Mouse (Mus musculus): ENCODE measurements around the gene Lrrfip1.

Lrrfip1 gene

DNA sequence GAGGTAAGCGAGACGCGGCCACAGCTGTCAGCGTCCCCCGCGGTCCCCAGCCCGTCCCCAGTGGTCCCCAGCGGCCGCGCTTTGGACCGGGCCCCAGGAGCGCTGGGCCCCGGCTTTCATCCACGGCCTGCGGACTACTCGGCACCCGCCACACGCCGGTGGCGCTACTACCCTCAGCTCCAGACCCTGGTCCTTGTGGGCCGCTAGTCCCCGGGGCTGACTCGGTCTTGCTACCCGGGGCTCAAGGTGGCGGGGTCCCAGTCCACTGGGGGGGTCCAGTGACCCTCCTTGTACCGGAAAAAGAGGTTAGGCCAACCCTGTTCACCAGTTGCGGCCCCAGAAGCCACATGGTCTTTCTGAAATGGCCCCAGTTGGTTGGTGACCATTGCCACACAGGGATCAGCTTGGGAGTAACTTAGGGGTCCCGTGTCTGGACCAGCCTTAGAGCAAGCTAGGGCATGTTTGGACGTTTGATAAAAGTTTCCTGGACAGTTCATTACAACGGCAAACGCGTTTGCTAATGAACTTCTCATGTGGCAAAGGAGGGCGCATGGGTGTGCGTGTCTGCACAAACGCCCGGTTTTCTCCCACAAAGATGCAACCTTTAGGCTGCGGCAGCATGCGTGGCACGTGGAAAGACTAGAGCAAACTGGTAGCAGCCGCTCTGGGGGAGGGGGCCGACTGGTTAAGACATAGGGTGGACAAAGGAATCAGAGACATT is 514 bp downstream of the Lrrfip1 start:
- DNase-seq (ENCODE audit: low read depth): no peak

DNA sequence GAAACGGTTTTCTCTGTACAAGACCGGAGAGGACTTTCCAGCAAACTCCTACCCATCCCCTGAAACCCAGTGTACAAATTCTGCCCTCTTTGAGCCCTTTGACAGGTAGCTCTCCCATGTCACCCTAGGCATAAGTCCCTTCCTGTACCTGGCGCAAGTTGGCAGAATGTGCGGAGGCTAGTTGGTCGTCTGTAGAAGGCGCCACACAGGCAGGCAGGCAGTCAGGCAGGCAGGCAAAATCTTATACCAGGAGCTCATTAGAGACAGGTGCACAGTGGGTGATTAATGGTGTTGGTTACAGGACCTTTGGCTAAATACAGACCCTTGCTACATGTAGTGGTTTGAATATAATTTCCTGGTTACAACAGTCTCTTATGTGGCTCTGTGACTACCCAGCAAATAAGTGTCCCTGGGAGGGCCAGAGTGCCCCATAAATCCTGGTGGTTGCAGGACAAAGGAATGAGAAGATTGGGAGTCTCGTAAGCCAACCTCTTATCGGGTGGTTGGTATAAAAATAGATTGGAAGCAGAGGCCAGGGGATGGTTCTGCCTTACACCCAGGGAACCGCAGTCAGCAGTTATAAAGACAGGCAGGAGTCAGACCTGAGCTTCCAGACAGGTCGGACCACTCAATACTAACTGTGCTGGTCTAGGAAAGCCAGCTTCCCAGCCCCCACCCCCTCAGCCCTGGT is 1.5 kb downstream of the Lrrfip1 start:
- DNase-seq (ENCODE audit: low read depth): no peak

DNA sequence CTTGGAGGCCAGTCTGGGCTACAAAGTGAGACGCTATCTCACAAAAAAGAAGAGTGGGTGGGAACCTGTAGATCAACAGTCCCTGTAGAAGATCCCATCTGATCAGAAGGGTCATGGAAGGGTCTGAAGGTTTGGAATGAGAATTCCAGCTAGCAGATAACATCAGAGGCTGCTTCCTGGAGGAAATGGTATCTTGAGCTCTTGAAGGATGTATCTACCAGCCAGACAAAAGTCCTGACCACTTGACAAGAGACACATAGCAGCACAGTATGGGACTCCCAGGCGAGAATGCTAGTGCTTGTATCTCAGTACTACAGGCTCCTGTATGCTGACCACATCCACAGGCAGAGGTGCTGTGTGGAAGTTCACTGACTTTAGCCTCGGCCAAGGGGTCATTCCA is 2.6 kb downstream of the Lrrfip1 start:
- DNase-seq (ENCODE audit: low read depth): no peak

DNA sequence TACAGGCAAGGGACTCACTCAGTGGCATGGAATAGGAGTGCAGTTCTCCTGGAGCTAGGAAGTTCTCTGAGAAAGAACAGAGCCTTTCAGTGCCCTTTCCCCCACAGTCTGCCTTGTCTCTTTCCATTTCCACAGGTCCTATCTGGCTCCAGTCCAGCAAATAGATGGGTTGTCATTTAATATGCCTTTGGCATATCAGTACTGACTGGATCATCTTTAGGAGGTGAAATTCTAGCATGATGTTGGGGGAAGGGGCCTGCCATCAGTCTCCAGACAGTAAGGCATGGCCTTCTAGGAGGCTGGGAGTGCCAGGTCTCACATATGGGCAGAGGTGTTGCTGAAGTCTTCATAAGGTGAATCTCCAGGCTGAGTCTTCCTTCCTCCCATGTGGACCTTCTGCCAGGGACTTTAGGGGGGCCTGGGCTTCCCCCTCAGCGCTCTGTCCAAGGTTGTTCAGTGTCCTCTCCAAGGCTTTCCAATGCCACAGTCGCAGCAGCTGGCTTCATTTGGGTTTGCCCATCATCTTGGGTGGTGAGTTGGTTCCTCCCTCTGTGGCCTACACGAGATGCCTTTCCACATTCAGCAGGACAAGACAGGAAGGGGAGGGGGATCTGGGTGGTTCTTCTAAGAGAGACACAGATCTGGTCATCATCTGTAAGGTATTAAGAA is 3.5 kb downstream of the Lrrfip1 start:
- no peak for DNase-seq (ENCODE audit: low read depth)

DNA sequence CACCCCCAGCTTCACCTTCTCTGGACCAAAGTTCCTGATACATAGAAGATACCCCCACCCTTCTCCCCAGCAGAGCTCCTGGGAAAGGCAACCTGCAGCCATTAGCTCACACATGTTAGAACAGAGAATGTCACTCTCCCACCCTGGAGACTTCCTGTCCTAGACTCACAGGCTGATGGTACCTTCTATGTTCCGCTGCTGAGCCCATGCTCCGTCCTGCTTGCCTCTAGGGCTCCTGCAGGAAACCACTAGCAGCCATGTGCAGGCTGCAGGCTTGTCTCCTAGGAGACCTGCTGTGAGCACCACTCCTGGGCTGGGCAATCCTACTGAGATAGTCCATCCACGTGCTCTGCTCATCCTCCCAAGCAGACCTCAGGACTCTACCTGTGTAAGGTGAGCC is 4.1 kb downstream of the Lrrfip1 start:
- no peak for DNase-seq (ENCODE audit: low read depth)

DNA sequence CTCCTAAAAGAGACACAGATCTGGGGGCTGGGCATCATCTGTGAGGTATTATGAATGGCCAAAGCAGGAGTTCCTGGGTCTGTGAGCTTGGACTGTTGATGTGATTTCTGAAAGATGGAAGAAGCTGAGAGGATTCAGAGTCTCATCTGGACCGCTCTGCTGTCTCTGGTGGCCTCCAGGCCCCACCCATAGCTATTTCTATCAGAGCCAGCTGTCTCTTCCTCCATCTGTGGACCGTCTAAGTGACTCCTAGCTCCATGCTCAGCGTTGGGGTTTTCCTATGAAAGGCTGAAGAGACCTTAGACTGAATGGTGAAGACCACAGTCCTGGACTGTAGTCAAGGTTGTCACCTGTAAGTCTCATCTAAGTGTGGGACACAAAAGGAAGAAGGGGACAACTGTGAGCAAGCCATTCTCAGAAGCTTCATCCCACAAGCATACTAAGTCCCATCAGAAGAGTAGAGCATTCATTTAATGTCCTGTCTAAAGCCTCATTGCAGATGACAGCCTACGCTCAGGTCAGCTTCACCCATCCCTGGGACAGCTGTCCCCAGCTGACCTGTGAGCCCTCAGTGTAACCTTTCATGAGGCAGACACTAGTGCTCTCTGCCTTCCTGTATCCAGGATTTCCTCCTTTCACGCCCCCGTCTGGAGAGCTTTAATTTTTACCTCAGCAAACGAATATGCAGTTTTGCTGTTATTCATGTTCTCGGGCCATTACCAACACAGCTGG is 5.2 kb downstream of the Lrrfip1 start:
- DNase-seq (ENCODE audit: low read depth): no peak

DNA sequence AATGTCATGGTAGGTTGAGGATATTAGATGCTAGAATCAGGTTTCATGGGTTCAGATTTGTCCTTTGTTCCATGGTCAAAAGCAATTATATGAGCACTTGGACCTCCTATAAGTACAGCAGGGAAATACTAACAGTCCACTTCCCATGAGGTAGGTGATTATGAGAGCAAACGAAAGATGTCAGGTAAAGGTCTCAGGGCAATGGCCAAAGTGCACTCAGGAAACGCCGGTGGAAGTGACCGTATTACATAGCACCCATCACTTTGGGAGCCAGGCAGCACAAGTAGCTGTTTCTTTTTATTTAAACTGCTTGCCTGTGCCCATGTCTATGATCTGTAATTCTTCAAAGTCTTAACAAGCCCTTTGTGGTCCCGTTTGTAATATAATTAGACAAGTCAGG is 7.5 kb downstream of the Lrrfip1 start:
- DNase-seq (ENCODE audit: low read depth): no peak

DNA sequence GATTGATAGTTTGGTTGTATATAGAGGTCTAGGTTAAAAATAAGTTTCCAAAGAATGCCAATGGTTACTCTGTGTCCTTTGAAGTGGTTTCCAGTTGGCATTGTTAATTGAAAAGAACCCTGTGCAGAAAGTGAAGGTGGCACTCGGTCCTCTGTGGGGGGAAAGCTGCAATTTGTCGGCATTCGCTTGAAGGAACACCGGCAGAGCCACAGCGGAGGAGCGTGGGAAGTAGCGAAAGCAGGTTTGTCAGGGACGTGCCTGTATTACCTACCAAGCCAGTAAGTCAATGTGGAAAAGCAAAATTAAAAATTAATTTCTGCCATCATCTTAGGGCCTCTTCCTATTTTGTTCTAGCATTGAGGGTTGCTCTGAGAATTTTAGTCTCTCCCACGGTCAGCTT is 8.2 kb downstream of the Lrrfip1 start:
- DNase-seq (ENCODE audit: low read depth): no peak

DNA sequence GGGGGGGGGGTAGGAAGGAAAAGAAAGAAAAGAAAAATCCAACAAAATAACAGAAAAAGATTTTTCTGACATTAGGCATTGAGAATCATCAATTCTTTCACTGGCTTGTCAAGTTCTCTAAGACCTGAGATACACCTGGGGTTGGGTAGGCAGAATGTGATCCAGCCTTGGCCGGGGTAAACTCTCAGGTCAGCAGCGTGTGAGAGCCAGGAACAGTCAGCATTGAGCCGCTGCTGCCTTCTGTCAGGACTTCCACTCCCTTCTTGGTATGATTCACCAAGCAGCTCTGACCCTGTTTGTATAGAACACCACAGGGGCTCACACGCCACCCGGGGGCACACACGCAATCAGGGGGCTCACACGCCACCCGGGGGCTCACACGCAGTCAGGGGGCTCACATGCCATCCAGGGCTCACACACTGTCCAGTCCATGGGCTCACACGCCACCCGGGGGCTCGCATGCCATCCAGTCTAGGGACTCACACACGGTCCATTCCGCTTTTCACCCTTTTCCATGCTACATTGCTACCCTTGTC is 9.7 kb downstream of the Lrrfip1 start:
- no peak for DNase-seq (ENCODE audit: low read depth)

DNA sequence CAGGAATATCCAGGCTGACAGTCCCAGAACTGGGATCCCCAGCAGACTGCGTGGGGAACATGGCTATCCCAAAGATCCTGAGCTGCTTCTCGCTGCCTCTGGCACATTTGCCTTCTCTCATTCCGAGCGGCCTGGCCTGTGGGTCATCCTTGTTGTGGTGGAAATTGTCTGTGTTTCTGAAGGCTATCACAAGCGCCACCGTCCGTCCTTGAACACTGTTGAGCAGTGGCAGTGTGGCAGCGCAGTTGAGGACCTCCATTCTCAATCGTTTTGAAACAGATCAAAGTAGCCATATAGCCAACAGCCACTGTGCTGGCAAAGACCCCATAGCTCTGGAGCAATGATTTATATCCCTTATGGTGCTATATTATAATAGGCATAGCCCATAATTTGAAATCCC is 10.2 kb downstream of the Lrrfip1 start:
- DNase-seq (ENCODE audit: low read depth): no peak

DNA sequence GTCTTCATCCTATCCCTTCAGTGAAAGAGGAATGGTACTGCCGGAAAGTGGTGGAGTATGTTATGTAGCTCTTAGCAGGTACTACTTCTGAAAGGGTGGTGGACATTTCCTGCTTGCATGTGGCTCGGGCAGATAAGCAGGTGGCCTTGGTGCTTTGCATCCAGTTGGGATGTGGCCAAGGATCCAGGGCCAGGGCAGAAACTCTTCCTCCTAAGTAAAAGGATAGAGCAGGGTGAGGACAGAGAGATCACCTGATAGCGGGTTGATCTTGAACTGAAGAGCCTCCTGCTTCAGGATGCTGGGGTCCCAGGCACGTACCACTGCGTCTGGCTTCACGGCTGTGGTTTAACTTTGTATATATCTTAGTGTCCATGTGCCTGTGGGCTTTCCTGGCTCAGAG is 10.7 kb downstream of the Lrrfip1 start:
- DNase-seq (ENCODE audit: low read depth): no peak

DNA sequence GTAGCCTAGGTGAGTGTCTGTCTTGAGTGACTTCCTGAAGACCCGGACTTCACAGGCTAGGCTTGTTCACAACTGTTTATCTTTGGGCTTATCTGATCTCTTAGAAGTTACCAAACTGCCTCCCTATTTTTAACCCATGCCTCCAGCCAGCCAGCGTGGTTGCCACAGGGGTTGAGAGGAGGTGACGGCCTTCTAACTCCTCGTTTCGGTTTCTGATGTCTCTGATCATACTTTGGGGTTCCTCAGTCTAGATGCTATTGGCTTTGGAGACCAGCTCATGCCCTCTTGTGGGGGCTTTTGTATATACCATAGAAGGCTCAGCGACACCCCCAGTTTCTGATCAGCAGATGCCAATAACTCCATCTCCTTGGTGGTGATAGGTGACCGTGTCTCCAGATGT is 11.7 kb downstream of the Lrrfip1 start:
- no peak for DNase-seq (ENCODE audit: low read depth)

DNA sequence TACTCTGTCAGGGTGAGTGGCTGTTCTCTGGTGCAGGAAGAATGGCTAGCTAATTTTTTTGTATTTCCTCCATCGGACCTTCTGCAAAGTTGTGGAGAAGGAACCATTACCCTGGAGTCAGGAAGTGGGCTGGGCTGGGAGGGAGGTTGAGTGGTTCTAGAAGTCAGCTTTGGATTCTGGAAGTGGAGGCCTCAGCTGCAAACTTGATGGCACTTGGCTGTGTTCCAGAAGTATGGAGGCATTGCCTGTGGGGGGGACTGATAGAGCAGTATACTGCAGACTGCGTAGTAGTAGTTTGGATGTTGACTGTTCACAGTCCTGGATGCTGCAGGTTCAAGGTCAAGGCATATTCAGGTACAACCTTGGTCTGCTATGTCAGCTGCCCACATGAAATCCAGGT is 12.2 kb downstream of the Lrrfip1 start:
- DNase-seq (ENCODE audit: low read depth): no peak

DNA sequence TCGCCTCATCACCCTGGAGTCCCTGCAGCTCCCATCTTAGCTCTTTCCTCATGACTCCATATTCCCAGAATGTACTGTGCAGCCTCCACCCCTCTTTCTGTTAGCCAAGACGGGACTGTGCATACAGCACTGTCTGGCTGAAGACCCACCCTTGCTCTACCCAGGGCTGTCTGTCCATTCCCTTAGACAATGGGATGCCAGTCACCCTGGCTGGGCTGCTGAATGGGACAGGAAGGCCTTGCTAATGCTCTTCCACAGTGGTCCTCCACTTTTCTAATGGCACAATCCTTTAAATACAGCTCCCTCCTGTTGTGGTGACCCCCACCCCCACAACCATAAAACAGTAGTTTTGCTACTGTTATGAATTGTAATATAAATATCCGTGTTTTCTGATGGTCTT is 12.8 kb downstream of the Lrrfip1 start:
- DNase-seq (ENCODE audit: low read depth): no peak

DNA sequence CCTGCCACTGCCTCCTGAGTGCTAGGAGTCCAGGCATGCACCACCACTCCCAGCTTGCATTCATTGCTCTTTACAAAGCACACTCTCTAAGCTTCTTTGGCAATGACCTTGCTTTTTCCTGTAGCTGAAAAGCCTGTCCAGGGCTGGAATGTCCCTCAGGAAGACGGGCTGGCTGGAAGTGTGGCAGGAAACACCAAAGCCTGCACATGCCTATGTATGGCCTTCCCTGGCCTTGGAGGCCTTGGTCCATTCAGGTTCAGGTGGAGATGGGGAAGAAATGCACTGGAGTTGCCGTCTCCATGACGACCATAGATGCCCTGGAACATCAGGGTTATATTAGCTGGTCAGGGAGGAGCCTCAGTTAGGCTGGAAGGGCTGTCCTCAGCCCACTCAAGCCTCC is 15.3 kb downstream of the Lrrfip1 start:
- no peak for DNase-seq (ENCODE audit: low read depth)

DNA sequence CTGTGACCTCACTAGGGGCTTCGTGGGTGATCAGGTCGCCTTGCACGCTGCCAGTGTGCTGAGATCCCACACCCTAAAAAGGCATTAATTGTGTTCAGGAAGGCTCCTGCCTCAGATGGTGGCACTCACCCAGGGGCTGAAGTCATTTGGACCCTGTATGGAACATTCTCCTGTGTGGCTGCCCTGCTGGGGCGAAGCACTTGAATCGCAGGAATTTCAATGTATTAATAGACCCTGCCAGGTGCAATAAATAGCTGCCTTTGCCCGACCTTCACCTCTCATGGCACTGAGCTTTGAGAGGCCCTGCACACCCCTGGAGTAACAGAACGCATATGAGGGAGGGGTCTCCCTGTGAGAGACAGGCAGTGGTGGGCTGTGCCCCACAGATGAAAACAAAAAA is 17.0 kb downstream of the Lrrfip1 start:
- DNase-seq (ENCODE audit: low read depth): no peak

DNA sequence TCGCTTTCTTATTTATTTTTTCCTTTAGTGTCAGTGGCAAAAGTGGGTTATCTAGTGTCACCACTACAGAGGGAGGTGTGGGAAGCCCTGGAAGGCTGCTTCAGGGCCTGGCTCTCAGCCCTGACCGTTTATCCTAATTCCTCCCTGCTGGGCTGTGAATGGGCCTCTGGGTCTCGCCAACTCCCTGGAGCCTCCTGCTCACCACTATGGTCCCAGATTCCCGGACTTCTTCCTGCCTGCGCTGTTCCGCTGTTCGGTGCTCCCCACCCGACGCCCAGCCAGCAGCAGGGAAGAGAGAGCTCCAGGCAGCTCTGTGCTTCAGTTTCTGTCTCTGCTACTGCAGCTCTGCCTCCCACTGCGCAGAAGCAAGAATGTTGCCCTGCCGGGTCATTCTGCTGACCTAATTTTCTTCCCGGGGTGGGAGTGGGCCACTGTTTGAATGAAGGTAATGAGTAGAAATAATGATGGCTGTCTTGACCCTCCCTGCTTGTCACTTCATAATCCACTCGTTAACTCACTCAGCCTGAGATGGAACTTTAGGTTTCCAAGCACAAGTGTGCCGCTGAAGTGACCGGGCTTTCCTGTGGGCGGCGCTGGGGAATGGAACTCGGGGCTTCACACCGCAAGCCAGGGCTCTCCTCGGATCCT is 18.7 kb downstream of the Lrrfip1 start:
- DNase-seq (ENCODE audit: low read depth): no peak

DNA sequence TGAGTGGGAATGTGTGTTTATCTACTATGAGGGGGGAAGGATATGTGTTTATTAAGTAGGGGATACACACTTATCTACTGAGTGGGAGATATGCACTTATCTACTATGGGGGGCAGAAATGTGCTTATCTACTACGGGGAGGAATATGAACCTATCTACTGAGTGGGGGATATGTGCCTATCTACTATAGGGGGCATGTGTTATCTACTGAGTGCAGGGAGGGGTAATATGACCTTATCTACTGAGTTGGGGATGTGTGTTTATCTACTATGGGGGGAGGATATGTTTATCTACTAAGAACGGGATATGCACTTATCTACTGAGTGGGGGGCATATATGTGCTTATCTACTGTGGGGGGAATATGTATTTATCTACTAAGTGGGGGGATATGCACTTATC is 20.8 kb downstream of the Lrrfip1 start:
- no peak for DNase-seq (ENCODE audit: low read depth)

DNA sequence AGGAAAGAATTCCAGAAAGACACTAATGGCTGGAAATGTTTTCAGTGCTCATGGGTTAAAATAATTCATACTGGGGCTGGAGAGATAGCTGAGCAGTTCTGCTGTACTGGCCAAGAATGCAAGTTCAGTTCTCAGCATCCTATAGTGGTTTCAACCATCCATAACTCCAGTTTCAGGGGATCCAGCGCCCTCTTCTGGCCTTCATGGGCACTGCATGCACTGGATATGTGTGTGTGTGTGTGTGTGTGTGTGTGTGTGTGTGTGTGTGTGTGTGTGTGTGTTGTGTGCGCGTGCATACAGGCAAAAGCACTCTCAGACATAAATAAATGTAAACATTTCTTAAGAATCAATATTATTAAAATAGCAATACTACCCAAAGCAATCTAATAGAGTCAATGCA is 22.8 kb downstream of the Lrrfip1 start:
- DNase-seq (ENCODE audit: low read depth): no peak

DNA sequence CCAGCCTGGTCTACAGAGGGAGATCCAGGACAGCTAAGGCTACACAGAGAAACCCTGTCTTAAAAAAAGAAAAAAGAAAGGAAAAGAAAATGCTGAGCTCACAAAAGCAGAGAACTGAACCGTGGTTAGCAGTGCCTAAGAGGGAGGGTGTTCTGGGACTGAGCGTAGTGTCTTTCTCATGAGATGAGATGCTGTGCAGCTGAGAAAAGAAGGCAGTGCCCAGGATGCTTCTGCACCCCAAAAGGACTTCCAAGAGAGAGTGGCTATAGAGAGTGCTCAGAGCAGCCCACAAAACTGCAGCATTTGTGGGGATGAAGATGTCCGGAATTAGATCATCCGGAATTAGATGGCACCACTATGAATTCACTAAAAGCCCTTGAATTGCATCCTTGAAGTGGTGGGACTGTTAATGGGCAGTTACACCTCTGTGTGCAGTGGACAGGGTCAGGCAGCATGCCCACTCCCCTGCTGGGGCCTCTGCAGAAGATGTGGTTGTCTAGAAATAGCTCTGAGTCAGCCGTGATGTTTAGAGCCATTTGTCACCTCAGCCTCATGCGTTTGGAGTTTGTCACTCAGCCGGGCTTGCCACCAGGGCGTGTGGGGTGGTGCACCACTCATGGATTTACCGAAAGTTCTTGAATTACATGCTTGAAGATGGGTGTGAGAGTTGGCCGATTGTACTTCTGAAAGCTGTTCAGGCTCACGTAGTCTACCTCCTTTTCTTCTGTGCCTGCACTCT is 23.8 kb downstream of the Lrrfip1 start:
- no peak for DNase-seq (ENCODE audit: low read depth)

DNA sequence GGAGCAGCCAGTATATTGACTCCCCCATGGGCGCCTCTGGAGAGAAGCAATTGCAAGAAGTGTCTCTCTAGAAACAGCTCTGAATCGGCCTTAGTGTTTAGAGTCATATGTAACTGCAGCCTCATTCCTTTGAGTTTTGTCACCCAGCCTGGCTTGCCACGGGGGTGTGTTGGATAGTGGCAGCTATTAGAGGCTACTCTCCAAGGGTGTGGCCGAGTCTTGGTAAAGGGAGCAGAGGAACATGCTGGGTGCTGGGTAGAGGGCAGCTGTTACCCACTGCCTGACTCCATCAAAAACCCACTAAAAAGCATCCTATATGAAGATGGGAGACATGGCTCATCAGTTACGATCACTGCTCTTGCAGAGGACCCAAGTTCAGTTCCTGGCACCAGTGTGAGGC is 24.7 kb downstream of the Lrrfip1 start:
- no peak for DNase-seq (ENCODE audit: low read depth)

All from c-Kit-positive CD71-negative TER-119-negative erythroid progenitor cells, embryonic 14.5 days (primary cell).